Mouse (Mus musculus) heart, embryonic 16.5 days (tissue): ENCODE measurements around the gene Nanp. TPM values are rescaled to one million over a fixed set of nuclear protein-coding genes. Genes with fewer than 3 reads are reported as not detected.

Experiments used
- ATAC-seq: fragments of 200-750 bp; cut with Nextera tagmentation; replicated peaks from 2 replicates; pipeline ENCODE4 v1.8.0; 2017; ENCODE audit warnings: moderate number of reproducible peaks; ENCODE audit not compliant: insufficient read depth, low FRiP score; ENCODE audit errors: extremely low read depth
- H3K27ac ChIP-seq: fragments of 300-500 bp; sonication (generic); 2 replicates; pipeline ENCODE4 v1.5.1; 2014; ENCODE audit warnings: mild to moderate bottlenecking, low read length, control low read depth, moderate library complexity
- H3K27me3 ChIP-seq: fragments of 300-500 bp; sonication (generic); 2 replicates; pipeline ENCODE4 v1.6.1; 2014; ENCODE audit warnings: low read length, mixed read lengths; ENCODE audit not compliant: control insufficient read depth, insufficient read depth
- H3K36me3 ChIP-seq: fragments of 300-500 bp; sonication (generic); 2 replicates; pipeline ENCODE4 v1.6.1; 2014; ENCODE audit not compliant: control insufficient read depth, insufficient read depth
- H3K4me1 ChIP-seq: fragments of 300-500 bp; sonication (generic); 2 replicates; pipeline ENCODE4 v1.6.1; 2014; ENCODE audit warnings: low read length, mixed read lengths; ENCODE audit not compliant: control insufficient read depth, insufficient read depth
- H3K4me2 ChIP-seq: fragments of 300-500 bp; sonication (generic); 2 replicates; pipeline ENCODE4 v1.6.1; 2014; ENCODE audit warnings: low read depth, mild to moderate bottlenecking, control low read depth, low read length
- H3K4me3 ChIP-seq: fragments of 300-500 bp; sonication (generic); 2 replicates; pipeline ENCODE4 v1.5.1; 2014; ENCODE audit warnings: mild to moderate bottlenecking, control low read depth, low read length
- H3K9ac ChIP-seq: fragments of 300-500 bp; sonication (generic); 2 replicates; pipeline ENCODE4 v1.6.1; 2014; ENCODE audit warnings: low read length, control low read depth
- H3K9me3 ChIP-seq: fragments of 300-500 bp; sonication (generic); replicated peaks from 2 replicates; pipeline ENCODE4 v1.6.1; 2016; ENCODE audit warnings: low read length; ENCODE audit not compliant: control insufficient read depth
- WGBS: fragments of 180-500 bp; shearing (Covaris S2); extraction: QIAGEN DNeasy Blood & Tissue Kit; methylation state at CpG from one replicate; pipeline ENCODE4 v1.1.7; 2014; 5-methylcytosine and 5-hydroxymethylcytosine counted together
- polyA plus RNA-seq: library from polyadenylated mRNA; unstranded; fragments of >200 nt; fragmentation: Nextera tagmentation; extraction: Ambion mirVana; gene quantifications from 2 replicates; pipeline ENCODE4 v1.2.1, GENCODE M21; 2015

The Nanp gene
- 17.8 and 22.0 TPM in 2 replicates for polyA plus RNA-seq

- ATAC-seq: peak; percentile 95
- Histone ChIP-seq H3K27me3 (no peaks in the 10 kb centered on the region), H3K27ac (peak within 1 kb of the TSS; percentile 79), H3K36me3 (no peaks in the 10 kb centered on the region), H3K9ac (peak within 1 kb of the TSS; percentile 98), H3K9me3 (no peaks in the 10 kb centered on the region), H3K4me2 (peak within 1 kb of the TSS; percentile 92), H3K4me3 (peak within 1 kb of the TSS; percentile 97), H3K4me1 (peaks cover 11% of the 10 kb centered on the region; the same call in 1 of the 2 replicates)
- whole genome bisulfite sequencing: under 1% methylated on average over 34 of the region's 34 CpGs
These were observed at the start of gene Nanp, which contains the start of gene Ninl for GRCm38 (mm10) chr2:151039232-151039695. Nanp (minus strand) TSS chr2:151039398. Ninl (minus strand) TSS chr2:151039382.

- ATAC-seq: no peak
- H3K4me2 ChIP-seq: no peak overlapping the region
- H3K4me1 ChIP-seq: no peaks in the 10 kb centered on the region
- no peaks in the 10 kb centered on the region for H3K36me3 ChIP-seq
- H3K4me3 ChIP-seq: no peak overlapping the region
- 84% methylated on average over 1 of the region's 1 CpGs for WGBS
- H3K27me3 ChIP-seq: no peaks in the 10 kb centered on the region
- no peak overlapping the region for H3K9ac ChIP-seq
- H3K9me3 ChIP-seq: no peaks in the 10 kb centered on the region
- H3K27ac ChIP-seq: no peak overlapping the region
These were observed 17.4 kb upstream of the Nanp start for GRCm38 (mm10) chr2:151056637-151057036.

- no peak overlapping the region for H3K9ac ChIP-seq
- no peak overlapping the region for H3K4me2 ChIP-seq
- no peak overlapping the region for H3K4me3 ChIP-seq
- H3K36me3 ChIP-seq: no peaks in the 10 kb centered on the region
- peaks cover 11% of the 10 kb centered on the region; the same call in 1 of the 2 replicates for H3K4me1 ChIP-seq
- H3K9me3 ChIP-seq: no peaks in the 10 kb centered on the region
- H3K27ac ChIP-seq: no peak overlapping the region
- no peak for ATAC-seq
- 85% methylated on average over 1 of the region's 1 CpGs for WGBS
- H3K27me3 ChIP-seq: no peaks in the 10 kb centered on the region
These were observed 1.2 kb upstream of the Nanp start for GRCm38 (mm10) chr2:151040411-151040810.

GRCm38 (mm10) chr2:151039726-151040125, 528 bp upstream of the Nanp start:
- peak overlapping the region; percentile 98 for H3K9ac ChIP-seq
- ATAC-seq: peak; percentile 1; the same call in 1 of the 2 replicates
- H3K9me3 ChIP-seq: no peaks in the 10 kb centered on the region
- 40% methylated on average over 8 of the region's 8 CpGs for WGBS
- H3K4me2 ChIP-seq: peak overlapping the region; percentile 92
- no peaks in the 10 kb centered on the region for H3K27me3 ChIP-seq
- H3K27ac ChIP-seq: peak overlapping the region; percentile 54; the same call in 1 of the 2 replicates
- H3K4me1 ChIP-seq: peaks cover 11% of the 10 kb centered on the region; the same call in 1 of the 2 replicates
- no peaks in the 10 kb centered on the region for H3K36me3 ChIP-seq
- H3K4me3 ChIP-seq: peak overlapping the region; percentile 97

GRCm38 (mm10) chr2:151038811-151039222, 381 bp downstream of the Nanp start:
- H3K27me3 ChIP-seq: no peaks in the 10 kb centered on the region
- H3K9ac ChIP-seq: peak overlapping the region; percentile 98
- no peaks in the 10 kb centered on the region for H3K36me3 ChIP-seq
- under 1% methylated on average over 30 of the region's 30 CpGs for WGBS
- H3K4me1 ChIP-seq: peaks cover 11% of the 10 kb centered on the region; the same call in 1 of the 2 replicates
- peak overlapping the region; percentile 97 for H3K4me3 ChIP-seq
- no peaks in the 10 kb centered on the region for H3K9me3 ChIP-seq
- H3K27ac ChIP-seq: peak overlapping the region; percentile 79
- H3K4me2 ChIP-seq: peak overlapping the region; percentile 92
- peak; percentile 59 for ATAC-seq

- Histone ChIP-seq H3K4me2 (peak overlapping the region; percentile 92), H3K9ac (peak overlapping the region; percentile 98), H3K4me3 (peak overlapping the region; percentile 97), H3K4me1 (peaks cover 11% of the 10 kb centered on the region; the same call in 1 of the 2 replicates), H3K27me3 (no peaks in the 10 kb centered on the region), H3K27ac (no peak overlapping the region; the same call in 1 of the 2 replicates), H3K9me3 (no peaks in the 10 kb centered on the region), H3K36me3 (no peaks in the 10 kb centered on the region)
- ATAC-seq: no peak
- 49% methylated on average over 18 of the region's 18 CpGs for WGBS
These were observed 1.2 kb downstream of the Nanp start for GRCm38 (mm10) chr2:151037876-151038552.

- no peak overlapping the region for H3K4me3 ChIP-seq
- WGBS: 92% methylated on average over 1 of the region's 1 CpGs
These were observed 1.9 kb downstream of the Nanp start for GRCm38 (mm10) chr2:151037292-151037691.

GRCm38 (mm10) chr2:151036721-151037120, 2.5 kb downstream of the Nanp start:
- no peak overlapping the region for H3K4me2 ChIP-seq
- no peak overlapping the region for H3K9ac ChIP-seq
- H3K9me3 ChIP-seq: no peaks in the 10 kb centered on the region
- no peak overlapping the region for H3K27ac ChIP-seq
- no peak overlapping the region for H3K4me3 ChIP-seq
- H3K36me3 ChIP-seq: no peaks in the 10 kb centered on the region
- H3K27me3 ChIP-seq: no peaks in the 10 kb centered on the region
- ATAC-seq: no peak
- peaks cover 11% of the 10 kb centered on the region; the same call in 1 of the 2 replicates for H3K4me1 ChIP-seq
- WGBS: 72% methylated on average over 2 of the region's 2 CpGs

More at GRCm38 (mm10) chr2:151037292-151037691, 1.9 kb downstream of the Nanp start:
- Histone ChIP-seq H3K9ac (no peak overlapping the region), H3K9me3 (no peaks in the 10 kb centered on the region), H3K4me1 (peaks cover 11% of the 10 kb centered on the region; the same call in 1 of the 2 replicates), H3K27me3 (no peaks in the 10 kb centered on the region), H3K36me3 (no peaks in the 10 kb centered on the region), H3K4me2 (no peak overlapping the region), H3K27ac (no peak overlapping the region)
- no peak for ATAC-seq

GRCm38 (mm10) chr2:151034435-151034834, 4.8 kb downstream of the Nanp start:
- no peaks in the 10 kb centered on the region for H3K27me3 ChIP-seq
- no peak overlapping the region for H3K27ac ChIP-seq
- H3K4me1 ChIP-seq: peaks cover 7% of the 10 kb centered on the region; the same call in 1 of the 2 replicates
- ATAC-seq: no peak
- H3K9ac ChIP-seq: no peak overlapping the region
- no peaks in the 10 kb centered on the region for H3K9me3 ChIP-seq
- no peak overlapping the region for H3K4me3 ChIP-seq
- no peaks in the 10 kb centered on the region for H3K36me3 ChIP-seq
- no peak overlapping the region for H3K4me2 ChIP-seq
- 91% methylated on average over 3 of the region's 3 CpGs for WGBS
